Mouse (Mus musculus) WW6 (cell line): ENCODE measurements around the gene Rere.

Experiments used
- DNase-seq: peaks from one replicate; pipeline ENCODE4 v3.0.0-alpha.2; 2013; ENCODE audit warnings: low read depth, low spot score

Rere gene

DNA sequence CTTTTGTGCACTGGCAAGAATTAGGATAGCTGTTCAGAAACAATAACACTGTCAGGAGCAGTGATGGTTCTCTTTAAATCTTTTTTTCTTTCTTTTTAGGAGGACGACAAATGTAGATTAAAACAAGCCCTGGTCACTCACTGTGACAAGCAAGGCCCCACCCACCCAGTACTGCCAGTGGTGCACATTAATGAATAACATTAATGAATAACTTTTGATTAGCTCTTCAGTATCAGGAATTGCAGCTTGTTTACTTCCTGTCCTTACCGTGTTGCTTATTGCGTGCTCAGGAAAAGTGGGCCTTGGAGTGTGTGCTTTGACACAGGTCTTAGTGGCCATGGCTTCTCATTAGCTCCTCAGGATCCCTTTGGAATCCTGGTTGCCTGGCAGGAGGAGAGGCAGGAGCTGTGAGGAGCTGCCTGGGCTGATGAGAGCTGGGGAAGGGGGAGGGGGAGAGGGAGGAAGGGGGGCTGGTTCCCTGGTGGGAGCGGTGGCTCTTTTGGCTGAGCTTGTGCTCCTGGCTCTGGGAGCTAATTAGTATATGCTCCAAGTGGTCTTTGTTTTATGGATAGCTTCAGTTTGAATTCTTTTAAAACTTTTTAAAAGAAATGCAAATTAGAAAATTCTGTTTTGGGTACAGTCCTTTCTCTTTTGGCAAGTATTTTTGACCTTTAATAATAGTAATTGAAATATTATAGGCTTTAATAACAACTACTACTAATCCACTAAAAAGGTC is 65.4 kb downstream of the Rere start:
- no peak for DNase-seq

DNA sequence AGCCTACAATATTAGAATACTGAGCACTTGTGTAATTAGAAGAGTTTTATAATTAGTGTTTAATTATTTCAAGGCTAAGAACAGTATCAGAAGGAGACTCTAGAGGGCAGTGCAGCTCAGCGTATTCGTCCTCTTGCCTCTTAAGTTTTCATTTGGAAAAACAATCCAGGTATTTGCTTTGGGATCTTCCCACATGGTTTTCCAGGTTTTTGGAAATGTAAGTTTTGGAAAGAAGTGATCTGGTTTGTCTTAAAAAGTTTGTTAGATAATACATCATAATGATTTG is 65.9 kb downstream of the Rere start:
- no peak for DNase-seq

- no peak for DNase-seq
Observed at GRCm38 (mm10) chr4:150349680-150350101, 68.2 kb downstream of the Rere start.

GRCm38 (mm10) chr4:150351419-150352075 is 70.1 kb downstream of the Rere start:
- no peak for DNase-seq

GRCm38 (mm10) chr4:150352736-150353135 is 71.3 kb downstream of the Rere start:
- DNase-seq = no peak

GRCm38 (mm10) chr4:150353376-150353900 is 72.0 kb downstream of the Rere start:
- no peak for DNase-seq

- no peak for DNase-seq
Observed at GRCm38 (mm10) chr4:150355801-150356200, 74.4 kb downstream of the Rere start.

DNA sequence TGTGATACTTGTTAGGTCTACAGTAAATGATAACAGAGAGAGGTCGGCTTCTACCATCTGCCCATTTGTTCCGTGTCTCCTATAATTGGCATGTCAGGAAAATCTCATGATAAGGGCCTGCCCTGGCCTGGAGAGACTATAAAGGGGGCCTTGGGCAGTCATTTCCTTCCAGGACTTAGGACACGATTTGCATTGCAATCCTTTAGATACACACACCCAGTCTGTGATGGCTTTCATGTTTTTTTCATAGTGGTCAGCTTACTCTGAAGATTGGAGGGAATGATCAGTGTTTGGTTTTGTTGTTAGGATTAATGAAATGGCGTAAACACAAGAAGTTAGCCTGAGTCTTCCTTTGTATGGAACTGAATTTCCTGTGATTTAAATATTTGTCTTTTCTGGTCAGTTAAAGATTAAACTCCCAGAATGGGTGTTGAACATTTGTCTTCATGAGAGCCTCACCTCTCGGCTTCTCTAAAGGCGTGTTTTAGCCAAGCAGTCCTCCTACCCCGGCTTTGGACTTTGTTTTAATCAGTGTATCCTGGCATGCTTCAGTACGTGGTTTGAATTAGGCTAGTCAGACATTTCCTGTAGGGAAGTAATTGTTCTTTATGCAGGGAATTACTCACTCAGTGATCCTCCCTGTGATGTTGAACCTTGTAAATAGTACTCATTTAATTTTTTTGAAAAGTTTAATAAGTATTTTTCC is 80.7 kb downstream of the Rere start:
- no peak for DNase-seq

DNA sequence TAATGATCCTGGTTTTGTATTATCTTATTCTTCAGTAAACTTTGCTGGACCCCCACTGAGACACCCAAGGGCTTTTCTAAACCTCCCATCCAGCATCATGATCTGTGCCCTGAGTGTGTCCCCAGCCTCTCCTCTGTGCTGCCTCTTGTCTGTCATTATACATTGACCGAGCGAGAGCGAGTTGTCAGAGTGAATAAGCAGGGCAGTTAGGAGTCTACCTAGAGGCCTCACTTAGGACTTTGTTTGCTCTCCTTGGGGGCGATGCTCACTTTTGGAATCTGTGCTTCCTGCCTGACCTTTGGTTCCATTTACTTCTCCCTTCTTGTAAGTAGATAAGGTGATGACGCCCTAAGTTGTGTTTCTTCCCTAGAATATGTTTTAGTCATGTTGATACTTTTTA is 81.4 kb downstream of the Rere start:
- no peak for DNase-seq

DNA sequence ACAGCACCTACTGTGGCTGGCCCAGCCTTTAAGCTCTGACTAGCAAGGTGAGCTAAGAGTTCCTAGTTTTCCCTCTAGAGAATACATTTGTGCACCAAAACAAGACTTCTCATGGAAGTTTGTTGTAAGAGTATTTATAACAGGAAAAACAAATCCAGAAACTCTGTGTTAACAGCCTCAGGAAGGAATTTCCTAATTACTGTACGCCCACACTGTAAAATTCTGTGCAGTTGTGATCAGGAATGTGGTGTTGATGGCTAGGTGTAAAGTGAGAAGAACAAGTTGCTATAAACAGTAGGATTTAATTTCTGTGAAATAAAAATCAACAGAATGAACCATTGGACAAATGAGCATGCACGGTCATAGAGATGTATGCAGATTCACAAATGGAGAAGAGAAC is 83.3 kb downstream of the Rere start:
- DNase-seq = no peak

GRCm38 (mm10) chr4:150366510-150367208 is 85.2 kb downstream of the Rere start:
- no peak for DNase-seq

DNA sequence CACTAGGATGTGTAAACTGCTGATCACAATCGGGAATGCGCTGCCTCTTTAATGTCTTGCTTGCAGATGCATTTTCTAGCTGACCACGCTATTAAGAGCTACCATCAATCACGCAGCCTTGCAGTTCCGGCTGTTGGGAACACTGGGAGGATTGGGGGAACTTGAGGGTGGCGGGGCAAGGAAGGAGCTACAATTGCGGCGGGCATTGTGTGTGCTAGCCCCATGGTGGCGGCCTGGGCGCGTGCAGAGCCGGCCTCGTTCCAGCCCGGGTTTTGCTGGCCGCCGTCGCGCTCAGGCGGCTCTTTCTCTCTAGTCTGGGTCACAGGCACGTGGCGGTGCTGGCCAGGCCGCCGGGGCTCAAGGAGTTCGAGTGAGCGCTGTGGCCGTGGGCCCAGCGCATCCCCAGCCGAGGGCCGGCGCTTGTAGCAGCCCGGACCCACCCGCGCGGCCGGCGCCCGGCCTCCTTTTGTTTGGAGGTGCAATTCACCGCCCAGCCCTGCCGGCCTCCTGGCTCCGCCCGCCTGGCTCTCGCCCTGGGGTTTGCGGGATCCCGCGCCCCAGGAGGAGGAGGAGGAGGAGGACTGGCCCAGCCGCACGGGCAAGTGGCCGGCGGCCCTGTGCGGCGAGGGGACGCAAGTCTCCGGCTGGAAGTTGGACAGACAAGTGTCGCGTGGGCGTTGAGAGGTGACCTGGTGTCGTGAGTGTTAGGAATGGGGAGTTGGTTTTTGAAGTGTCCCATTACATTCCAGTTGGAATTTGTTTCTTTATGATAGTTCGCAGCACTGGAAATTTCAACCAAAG is 90.3 kb downstream of the Rere start:
- DNase-seq = peak; percentile 48

DNA sequence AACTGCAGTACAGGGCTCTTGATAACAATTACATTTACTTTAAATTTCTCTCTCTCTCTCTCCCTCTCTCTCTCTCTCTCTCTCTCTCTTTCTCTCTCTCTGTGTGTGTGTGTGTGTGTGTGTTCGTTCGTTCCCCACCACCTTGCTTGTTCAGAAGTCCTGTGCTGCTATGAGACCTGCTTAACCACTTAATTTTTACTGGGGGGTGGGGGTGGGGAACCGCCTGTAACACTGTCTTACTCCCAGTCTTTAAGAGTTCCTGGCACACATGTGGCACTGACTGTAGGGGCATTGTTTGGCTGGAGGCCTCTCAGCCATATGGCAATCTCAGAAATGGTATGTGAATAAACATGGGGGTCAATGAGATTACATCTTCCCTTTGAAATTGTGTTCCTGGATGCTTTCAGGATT is 91.2 kb downstream of the Rere start:
- no peak for DNase-seq

- no peak for DNase-seq
Observed at GRCm38 (mm10) chr4:150373111-150374109, 92.0 kb downstream of the Rere start.

DNA sequence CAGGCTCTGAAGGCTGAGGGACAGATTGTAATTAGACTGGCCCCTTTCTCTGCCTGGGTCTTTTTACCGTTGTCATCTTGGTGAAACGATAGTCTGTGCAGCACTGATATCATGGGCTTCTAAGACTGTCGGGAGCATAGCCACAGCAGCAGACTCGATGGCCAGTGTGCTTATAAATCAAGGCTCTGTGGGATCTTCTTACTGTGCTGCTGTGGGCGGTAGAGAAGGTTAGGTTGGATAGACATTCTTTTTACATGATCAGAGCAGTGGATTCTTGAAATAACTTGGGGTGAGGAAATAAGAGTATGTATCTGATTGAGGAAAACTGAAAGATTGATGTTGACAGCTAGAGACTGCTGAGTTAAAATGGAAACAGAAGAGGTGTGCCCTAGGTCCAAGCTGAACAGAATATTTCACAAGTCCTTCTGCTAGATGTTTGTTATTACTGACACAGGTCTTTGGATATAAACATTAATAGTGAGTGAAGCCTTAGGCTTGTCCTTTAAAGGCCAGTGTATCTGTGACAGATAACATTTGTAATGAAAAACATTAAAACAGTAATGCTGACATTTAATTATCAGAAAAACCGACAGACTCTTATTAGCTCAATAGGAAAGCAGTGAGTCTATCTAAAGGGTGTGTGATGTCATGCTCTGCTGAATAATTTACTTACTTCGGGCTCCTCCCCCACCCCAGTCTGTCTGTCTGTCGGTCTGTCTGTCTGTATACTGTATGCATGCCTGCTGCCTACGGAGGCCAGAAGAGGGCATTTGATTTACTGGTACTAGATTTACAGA is 93.4 kb downstream of the Rere start:
- DNase-seq = no peak

DNA sequence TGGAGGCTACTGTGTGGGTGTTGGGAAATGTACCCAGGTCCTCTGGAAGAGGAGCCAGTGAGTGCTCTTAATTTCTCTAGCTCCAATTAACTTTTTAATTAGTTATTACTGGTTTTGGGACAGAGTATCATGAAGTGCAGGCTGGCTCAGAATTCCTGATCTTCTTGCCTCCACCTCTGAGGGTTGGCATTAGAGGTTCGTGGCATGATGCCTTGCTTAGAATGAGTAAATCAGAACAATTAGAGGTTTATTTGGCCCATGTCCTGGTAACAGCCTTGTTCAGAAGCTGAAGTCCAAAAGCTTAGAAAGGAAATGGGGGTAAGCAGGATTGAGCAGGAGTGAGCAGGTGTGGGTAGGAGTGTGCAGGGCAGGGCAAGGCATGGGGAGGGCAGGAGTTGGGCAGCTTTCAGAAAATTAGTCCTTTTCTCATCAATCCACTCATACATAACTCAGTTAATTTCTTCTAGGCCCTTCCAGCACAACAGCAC is 94.0 kb downstream of the Rere start:
- DNase-seq = no peak

DNA sequence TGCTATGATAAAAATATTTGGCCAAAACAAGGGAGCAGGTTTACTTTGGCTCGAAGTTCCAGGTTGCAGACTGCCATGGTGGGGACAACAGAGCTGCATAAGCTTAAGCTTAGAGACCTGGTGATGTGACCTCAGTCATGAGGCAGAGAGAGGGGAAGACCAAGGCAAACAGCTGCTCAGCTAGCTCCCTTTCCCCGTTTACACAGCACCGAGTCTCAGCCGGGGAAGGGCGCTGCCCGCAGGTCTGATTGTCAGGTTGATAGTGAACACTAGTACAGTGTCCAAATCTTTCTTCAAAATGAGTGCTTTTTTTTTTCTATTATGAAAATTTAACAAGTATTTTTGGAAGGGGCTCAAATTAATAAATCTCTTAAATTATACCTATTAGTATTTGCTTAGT is 97.9 kb downstream of the Rere start:
- DNase-seq = no peak

- no peak for DNase-seq
Observed at GRCm38 (mm10) chr4:150379772-150380171, 98.3 kb downstream of the Rere start.

- DNase-seq = no peak
Observed at GRCm38 (mm10) chr4:150380273-150380672, 98.8 kb downstream of the Rere start.
